22 mouse cellular contexts compared by ENCODE assay signal in the genomic region with DNA sequence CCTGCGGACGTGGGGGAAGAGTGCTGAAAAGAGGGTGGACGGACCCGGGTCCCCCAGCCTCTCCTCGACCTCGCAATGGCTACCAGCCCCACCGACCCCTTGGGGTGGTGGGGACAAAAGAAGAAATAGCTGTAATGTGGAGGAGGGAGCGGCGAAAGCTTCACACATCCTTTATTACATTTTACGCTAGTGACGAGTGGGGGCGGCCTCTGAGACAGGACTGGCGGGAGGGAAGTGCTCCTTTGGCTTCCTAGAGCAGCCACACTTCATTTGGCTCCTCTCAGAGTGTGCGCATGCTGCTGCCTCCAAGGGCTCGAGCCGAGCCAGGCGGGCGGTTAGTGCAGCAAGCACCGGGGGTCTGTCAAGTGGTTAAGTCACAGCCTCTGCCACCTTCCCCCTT. TPM values are rescaled to one million over a fixed set of nuclear protein-coding genes. Genes with fewer than 3 reads are reported as not detected.
A peak's percentile ranks its signal among the peaks of the same experiment; 100 is the strongest.
DNase-seq lines count a peak whose midpoint lies in the region; ATAC-seq and TF ChIP-seq lines count a peak whose summit lies in the region.
"Not testable (repeated sequence)": the region's sequence is repeated elsewhere in the genome, so short reads cannot be mapped to it uniquely, and the experiment has no call there.
"Had no signal": no experiment of that assay in that cellular context is flagged by ENCODE, and none has a peak within 500 bp of the region (broad histone marks: within the 10 kb centered on the region; RNA-seq: fewer than 3 reads in every experiment).

No protein-coding gene starts in this region.

- ATAC-seq in forebrain, embryonic 11.5 days (replicated peaks; ENCODE audit: low FRiP score): not testable (repeated sequence)

- H3K4me1 ChIP-seq in E14TG2a.4 (replicated peaks; ENCODE audit: low read depth, low read length); forebrain, embryonic 11.5 days (replicated peaks; ENCODE audit: control insufficient read depth, insufficient read depth, low read length); limb, embryonic 10.5 days: not testable (repeated sequence)

- H3K4me2 ChIP-seq in forebrain, embryonic 11.5 days (ENCODE audit: low read depth, low read length, severe bottlenecking): not testable (repeated sequence)

- H3K27ac ChIP-seq in forebrain, embryonic 11.5 days (ENCODE audit: low read depth, low read length); limb, embryonic 10.5 days: not testable (repeated sequence)

- H3K27me3 ChIP-seq in E14TG2a.4 (ENCODE audit: insufficient read depth, low read length); forebrain, embryonic 11.5 days (ENCODE audit: control insufficient read depth, insufficient read depth, low read length); limb, embryonic 10.5 days (ENCODE audit: low read depth, poor library complexity, severe bottlenecking): not testable (repeated sequence)

- DNase-seq in 3T3-L1 (ENCODE audit: low read depth, low spot score) (peak; percentile 1), adipocyte (ENCODE audit: low spot score) (peak; percentile 2)
- peak; percentile 0 for DNase-seq in Muller cell, postnatal 12 days (ENCODE audit: inconsistent ontology term)
- peak; percentile 41 for DNase-seq in forebrain, embryonic 11.5 days (ENCODE audit: low spot score)
- peak; percentile 28 for DNase-seq in limb, embryonic 10.5 days (ENCODE audit: low spot score)

- H3K4me3 ChIP-seq in E14TG2a.4 (replicated peaks; ENCODE audit: low read length): peak overlapping the region; percentile 32
- H3K4me3 ChIP-seq in forebrain, embryonic 11.5 days (ENCODE audit: low read depth, low read length); limb, embryonic 10.5 days: not testable (repeated sequence)

- H3K36me3 ChIP-seq in E14TG2a.4 (ENCODE audit: insufficient read depth, low read length); forebrain, embryonic 11.5 days (ENCODE audit: control insufficient read depth, insufficient read depth, low read length); limb, embryonic 10.5 days: not testable (repeated sequence)

- TF ChIP-seq CTCF in E14TG2a.4 (conservative IDR thresholded peaks at IDR 0.05; ENCODE audit: low read length): not testable (repeated sequence)

- WGBS in forebrain, embryonic 11.5 days: 90% methylated on average over 19 of the region's 19 CpGs
- 90% methylated on average over 19 of the region's 19 CpGs for WGBS in limb, embryonic 10.5 days

- H3K9ac ChIP-seq in forebrain, embryonic 11.5 days (ENCODE audit: low read length): not testable (repeated sequence)

- H3K9me3 ChIP-seq in E14TG2a.4 (ENCODE audit: low read length): peaks cover 66% of the 10 kb centered on the region
- H3K9me3 ChIP-seq in forebrain, embryonic 11.5 days (ENCODE audit: control insufficient read depth, low read length); limb, embryonic 10.5 days (replicated peaks): not testable (repeated sequence)

RNA-seq across cellular contexts. Expression of a gene that starts 24.1 kb away (rescaled TPM):
- not detected in 2 replicates for polyA plus RNA-seq in forebrain, embryonic 11.5 days (2014; fragmentation: Nextera tagmentation; extraction: Ambion mirVana)
- not detected in 2 replicates for polyA plus RNA-seq in limb, embryonic 10.5 days (2016; fragmentation: Nextera tagmentation; extraction: Ambion mirVana)
- polyA plus RNA-seq: CD4-positive, CD25-positive, alpha-beta regulatory T cell, adult 4 months; embryonic facial prominence, embryonic 11.5 days; embryonic facial prominence, embryonic 15.5 days; forebrain, embryonic 12.5 days; forebrain, embryonic 15.5 days; gonadal fat pad, adult 2 months; heart, adult 2 months; heart, embryonic 10.5 days; heart, embryonic 13.5 days; heart, embryonic 16.5 days; hindbrain, embryonic 11.5 days; hindbrain, embryonic 14.5 days; hindbrain, postnatal 0 days; inflammation-experienced regulatory T-cells, adult 6 months; intestine, postnatal 0 days; kidney, adult 2 months had no signal

RNA-seq across cellular contexts. Expression of a gene that starts 52.2 kb away (rescaled TPM):
- polyA plus RNA-seq in forebrain, embryonic 11.5 days (2014; fragmentation: Nextera tagmentation; extraction: Ambion mirVana): not detected in 2 replicates
- polyA plus RNA-seq in limb, embryonic 10.5 days (2016; fragmentation: Nextera tagmentation; extraction: Ambion mirVana): not detected in 2 replicates
- polyA plus RNA-seq: CD4-positive, CD25-positive, alpha-beta regulatory T cell, adult 4 months; embryonic facial prominence, embryonic 11.5 days; embryonic facial prominence, embryonic 15.5 days; forebrain, embryonic 12.5 days; forebrain, embryonic 15.5 days; gonadal fat pad, adult 2 months; heart, adult 2 months; heart, embryonic 10.5 days; heart, embryonic 13.5 days; heart, embryonic 16.5 days; hindbrain, embryonic 11.5 days; hindbrain, embryonic 14.5 days; hindbrain, postnatal 0 days; inflammation-experienced regulatory T-cells, adult 6 months; intestine, postnatal 0 days; kidney, adult 2 months had no signal
